Mouse (Mus musculus): ENCODE data around the gene Lrrn1.

Gene Lrrn1

GRCm38 (mm10) chr6:107583759-107584383 lies 54.3 kb downstream of the Lrrn1 start:
- DNase-seq: no peak

- no peak for DNase-seq
These were observed 75.6 kb downstream of the Lrrn1 start for GRCm38 (mm10) chr6:107605151-107605550.

DNA sequence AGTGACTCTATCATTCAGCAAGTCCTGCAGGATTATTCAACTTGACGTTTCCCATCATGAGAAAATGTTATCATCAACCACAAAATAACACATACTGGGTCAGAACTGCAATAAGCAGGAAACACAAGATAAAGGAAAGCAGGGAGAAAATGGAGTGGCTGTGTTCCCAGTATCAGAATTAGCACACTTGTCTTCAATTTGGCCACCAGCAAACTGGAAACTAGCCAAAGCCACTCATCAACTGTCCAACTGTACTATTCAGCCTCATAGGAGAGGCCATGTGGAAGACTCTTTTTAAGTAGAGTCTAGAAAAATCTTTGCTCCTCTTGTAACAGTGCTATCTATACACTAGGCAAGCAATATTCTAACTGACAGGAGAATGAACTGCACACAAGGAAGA lies 84.7 kb downstream of the Lrrn1 start:
- no peak for DNase-seq
